Mouse (Mus musculus) heart, embryonic 13.5 days (tissue): ENCODE measurements around the gene Polg2. TPM values are rescaled to one million over a fixed set of nuclear protein-coding genes. Genes with fewer than 3 reads are reported as not detected.

Experiments
- ATAC-seq: fragments of 200-750 bp; cut with Nextera tagmentation; 2 replicates; pipeline ENCODE4 v1.8.0; 2017; ENCODE audit warnings: moderate TSS enrichment; ENCODE audit not compliant: insufficient number of reproducible peaks, low FRiP score, low TSS enrichment; ENCODE audit errors: extremely low read depth
- H3K27ac ChIP-seq: fragments of 300-500 bp; sonication (generic); replicated peaks from 2 replicates; pipeline ENCODE4 v1.5.1; 2015; ENCODE audit warnings: moderate library complexity, mild to moderate bottlenecking, inconsistent platforms
- H3K27me3 ChIP-seq: fragments of 300-500 bp; sonication (generic); replicated peaks from 2 replicates; pipeline ENCODE4 v1.6.1; 2015; ENCODE audit warnings: mild to moderate bottlenecking, inconsistent platforms
- H3K36me3 ChIP-seq: fragments of 300-500 bp; sonication (generic); 2 replicates; pipeline ENCODE4 v1.6.1; 2015; ENCODE audit warnings: mild to moderate bottlenecking, inconsistent platforms
- H3K4me1 ChIP-seq: fragments of 300-500 bp; sonication (generic); 2 replicates; pipeline ENCODE4 v1.6.1; 2015; ENCODE audit warnings: inconsistent platforms
- H3K4me2 ChIP-seq: fragments of 300-500 bp; sonication (generic); 2 replicates; pipeline ENCODE4 v1.6.1; 2015; ENCODE audit warnings: inconsistent platforms, mild to moderate bottlenecking, moderate library complexity
- H3K4me3 ChIP-seq: fragments of 300-500 bp; sonication (generic); 2 replicates; pipeline ENCODE4 v1.5.1; 2015; ENCODE audit warnings: moderate library complexity, mild to moderate bottlenecking, inconsistent platforms
- H3K9ac ChIP-seq: fragments of 300-500 bp; sonication (generic); 2 replicates; pipeline ENCODE4 v1.6.1; 2015; ENCODE audit warnings: inconsistent platforms, mild to moderate bottlenecking, moderate library complexity
- H3K9me3 ChIP-seq: fragments of 300-500 bp; sonication (generic); 2 replicates; pipeline ENCODE4 v1.6.1; 2016; ENCODE audit warnings: inconsistent platforms
- WGBS: fragments of 180-500 bp; shearing (Covaris S2); methylation state at CpG from one replicate; pipeline ENCODE4 v1.1.7; 2015; ENCODE audit warnings: mixed read lengths; 5-methylcytosine and 5-hydroxymethylcytosine counted together
- polyA plus RNA-seq: library from polyadenylated mRNA; unstranded; fragments of >200 nt; fragmentation: Nextera tagmentation; extraction: Ambion mirVana; gene quantifications from 2 replicates; pipeline ENCODE4 v1.2.1, GENCODE M21; 2015

The Polg2 gene
- polyA plus RNA-seq, 1 experiment from 2014 or later, result 6.1 TPM

DNA sequence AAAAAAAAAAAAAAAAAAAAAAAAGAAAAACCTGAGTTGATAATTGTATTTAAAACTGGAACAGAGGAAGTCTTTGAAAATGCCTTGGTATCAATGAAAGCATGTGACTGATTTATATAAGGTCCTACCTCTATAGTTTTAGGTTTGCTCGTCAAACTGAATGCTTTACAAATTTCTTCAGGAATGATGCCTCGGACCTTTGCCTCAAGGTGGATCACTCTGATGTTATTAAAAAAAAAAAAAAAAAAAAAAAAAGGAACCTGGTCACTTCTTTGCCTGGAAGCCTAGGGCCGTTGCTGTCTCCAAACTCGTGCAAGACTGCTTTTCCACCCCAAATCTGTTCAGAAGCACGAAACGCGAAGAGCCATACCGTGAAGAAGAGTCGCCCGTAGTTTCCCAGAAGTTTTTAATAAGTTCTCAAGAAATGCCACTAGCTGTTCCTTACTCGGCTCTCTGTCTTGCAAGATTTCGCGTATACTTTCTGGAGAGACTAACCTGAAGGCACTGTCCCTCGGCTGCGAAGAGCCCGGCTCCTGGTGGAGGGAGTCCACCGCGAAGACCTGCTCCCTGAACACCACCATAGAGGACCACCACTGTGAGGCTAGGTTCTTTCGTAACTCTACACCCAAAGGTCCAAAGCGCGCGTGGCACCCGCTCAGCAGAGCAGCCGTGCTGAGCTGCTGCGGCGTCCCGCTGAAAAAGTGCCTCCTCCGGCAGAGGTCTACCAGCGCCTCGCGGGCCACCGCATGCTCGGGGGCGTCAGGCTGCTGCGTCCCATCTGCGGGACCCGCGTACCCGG lies 549 bp downstream of the Polg2 start:
- Histone ChIP-seq H3K27ac (peak overlapping the region; percentile 98), H3K36me3 (peaks cover 71% of the 10 kb centered on the region), H3K4me3 (peak overlapping the region; percentile 90), H3K4me2 (peak overlapping the region; percentile 89), H3K4me1 (peaks cover 31% of the 10 kb centered on the region), H3K27me3 (no peaks in the 10 kb centered on the region), H3K9me3 (no peaks in the 10 kb centered on the region), H3K9ac (peak overlapping the region; percentile 94)
- no peak for ATAC-seq
- WGBS, result 2% methylated on average over 39 of the region's 39 CpGs

DNA sequence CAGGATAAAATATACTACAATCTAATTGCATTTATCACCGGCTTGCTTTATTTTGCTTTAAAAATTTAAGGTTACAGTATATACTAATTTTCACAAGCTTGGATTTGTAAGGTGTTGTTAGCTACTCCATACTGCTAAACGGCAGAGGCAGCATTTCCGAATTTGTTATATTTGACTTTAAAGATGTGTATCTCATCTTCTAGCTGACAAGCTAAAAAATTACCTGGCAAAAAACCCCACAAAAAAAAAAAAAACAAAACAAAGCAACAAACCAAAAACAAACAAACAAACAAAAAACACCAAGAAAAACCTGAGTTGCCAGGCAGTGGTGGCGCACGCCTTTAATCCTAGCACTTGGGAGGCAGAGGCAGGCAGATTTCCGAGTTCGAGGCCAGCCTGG lies 1.2 kb downstream of the Polg2 start:
- Histone ChIP-seq H3K27ac (no peak overlapping the region), H3K4me1 (peaks cover 25% of the 10 kb centered on the region), H3K9me3 (no peaks in the 10 kb centered on the region), H3K4me2 (peak overlapping the region; percentile 89), H3K9ac (0 out of 2 replicates have a peak overlapping the region, but pooled peaks have one; percentile 94), H3K27me3 (no peaks in the 10 kb centered on the region), H3K4me3 (peak overlapping the region; percentile 90), H3K36me3 (peaks cover 71% of the 10 kb centered on the region)
- ATAC-seq, result no peak
- 85% methylated on average over 7 of the region's 7 CpGs for WGBS

DNA sequence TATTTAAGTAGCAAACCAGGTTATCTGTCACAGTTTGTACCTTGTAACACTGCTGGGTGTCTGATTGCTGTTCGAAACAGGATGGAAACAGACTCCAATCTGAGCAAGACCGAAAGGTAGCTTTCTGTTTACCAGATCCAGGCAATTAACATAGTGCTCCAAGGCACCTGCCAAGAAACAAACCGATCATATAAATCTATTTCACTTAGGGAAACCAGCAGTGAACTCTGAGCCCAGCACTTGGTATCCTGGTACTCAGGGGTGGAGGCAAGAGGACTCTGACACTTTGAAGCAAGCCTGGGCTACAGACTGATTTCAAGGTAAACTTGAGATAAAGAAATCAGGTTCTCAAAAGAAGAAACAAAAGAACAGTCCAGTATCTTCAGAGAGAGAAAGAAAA lies 1.9 kb downstream of the Polg2 start:
- Histone ChIP-seq H3K27ac (no peak overlapping the region), H3K9me3 (no peaks in the 10 kb centered on the region), H3K4me2 (peak overlapping the region; percentile 89), H3K27me3 (no peaks in the 10 kb centered on the region), H3K4me3 (peak overlapping the region; percentile 90; the same call in 1 of the 2 replicates), H3K36me3 (peaks cover 71% of the 10 kb centered on the region), H3K9ac (peak overlapping the region; percentile 5; the same call in 1 of the 2 replicates), H3K4me1 (peaks cover 21% of the 10 kb centered on the region)
- ATAC-seq, result no peak
- WGBS, result 92% methylated on average over 3 of the region's 3 CpGs

DNA sequence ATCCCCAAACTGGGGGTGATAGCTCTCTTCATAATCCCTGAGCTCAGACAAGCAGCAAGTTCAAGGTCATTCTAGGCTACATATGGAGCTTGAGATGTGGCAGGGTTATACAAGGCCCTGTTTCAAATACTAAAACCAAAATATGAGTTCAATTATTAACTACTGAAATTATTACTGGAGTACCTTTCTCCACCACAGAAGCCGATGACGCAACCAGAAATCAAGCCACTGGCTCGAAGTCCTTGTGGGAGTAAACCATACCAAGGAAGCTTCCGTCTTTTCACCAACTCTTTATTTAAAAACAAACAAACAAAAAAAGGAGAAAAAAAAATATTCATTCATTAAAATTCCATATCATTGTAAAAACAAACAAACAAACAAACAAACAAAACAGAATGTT lies 2.4 kb downstream of the Polg2 start:
- Histone ChIP-seq H3K27ac (no peak overlapping the region), H3K36me3 (peaks cover 71% of the 10 kb centered on the region), H3K9ac (no peak overlapping the region), H3K4me1 (peaks cover 21% of the 10 kb centered on the region), H3K4me2 (no peak overlapping the region), H3K4me3 (no peak overlapping the region), H3K27me3 (no peaks in the 10 kb centered on the region), H3K9me3 (no peaks in the 10 kb centered on the region)
- ATAC-seq, result no peak
- 91% methylated on average over 4 of the region's 4 CpGs for WGBS

- no peak for ATAC-seq
- no peak overlapping the region for H3K4me2 ChIP-seq
- no peak overlapping the region for H3K27ac ChIP-seq
- WGBS, result 91% methylated on average over 9 of the region's 9 CpGs
- no peak overlapping the region for H3K9ac ChIP-seq
- peaks cover 8% of the 10 kb centered on the region for H3K4me1 ChIP-seq
- H3K4me3 ChIP-seq, result no peak overlapping the region
- H3K9me3 ChIP-seq, result peaks cover 4% of the 10 kb centered on the region; the same call in 1 of the 2 replicates
- no peaks in the 10 kb centered on the region for H3K27me3 ChIP-seq
- peaks cover 87% of the 10 kb centered on the region for H3K36me3 ChIP-seq
Measured at GRCm38 (mm10) chr11:106773061-106773460, 6.3 kb downstream of the Polg2 start.

DNA sequence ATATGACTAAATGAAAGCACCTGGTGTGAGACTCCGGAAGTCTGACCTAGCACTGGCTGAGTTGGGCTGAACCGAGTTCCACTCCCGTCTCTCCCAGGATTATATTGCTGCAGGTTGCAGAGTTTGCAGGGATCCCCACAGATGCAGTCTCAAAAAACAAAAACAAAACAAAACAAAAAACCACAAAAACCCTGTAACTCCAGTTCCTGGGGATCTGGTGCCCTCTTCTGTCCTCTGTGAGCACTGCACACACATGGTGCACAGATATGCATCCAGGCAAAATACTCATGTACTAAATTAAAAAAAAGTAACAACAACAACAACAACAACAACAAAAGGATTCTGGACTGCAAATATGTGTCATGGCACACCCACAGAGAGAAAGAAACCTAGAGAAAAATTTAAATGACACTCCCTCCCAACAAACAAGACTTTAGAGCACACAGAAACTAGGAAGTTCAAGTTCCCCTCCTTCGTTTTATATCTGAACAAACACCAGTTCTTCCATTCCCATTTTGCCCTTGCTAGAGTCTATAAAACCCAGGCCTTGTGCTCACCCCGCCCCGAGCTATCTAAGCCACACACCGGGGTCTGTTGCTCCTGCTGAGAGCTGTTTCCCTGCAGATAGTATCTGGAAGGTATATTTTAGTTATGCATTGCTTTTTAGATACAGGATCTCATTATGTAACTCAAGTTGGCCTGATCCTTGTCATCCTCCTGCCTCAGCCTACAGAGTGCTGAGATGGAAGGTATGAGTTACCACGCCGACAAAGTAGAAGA lies 9.0 kb downstream of the Polg2 start:
- Histone ChIP-seq H3K36me3 (peaks cover 97% of the 10 kb centered on the region), H3K27me3 (no peaks in the 10 kb centered on the region), H3K4me3 (no peak overlapping the region), H3K9ac (no peak overlapping the region), H3K9me3 (peaks cover 10% of the 10 kb centered on the region; the same call in 1 of the 2 replicates), H3K4me2 (no peak overlapping the region), H3K4me1 (no peaks in the 10 kb centered on the region), H3K27ac (no peak overlapping the region)
- no peak for ATAC-seq
- 91% methylated on average over 9 of the region's 9 CpGs for WGBS

DNA sequence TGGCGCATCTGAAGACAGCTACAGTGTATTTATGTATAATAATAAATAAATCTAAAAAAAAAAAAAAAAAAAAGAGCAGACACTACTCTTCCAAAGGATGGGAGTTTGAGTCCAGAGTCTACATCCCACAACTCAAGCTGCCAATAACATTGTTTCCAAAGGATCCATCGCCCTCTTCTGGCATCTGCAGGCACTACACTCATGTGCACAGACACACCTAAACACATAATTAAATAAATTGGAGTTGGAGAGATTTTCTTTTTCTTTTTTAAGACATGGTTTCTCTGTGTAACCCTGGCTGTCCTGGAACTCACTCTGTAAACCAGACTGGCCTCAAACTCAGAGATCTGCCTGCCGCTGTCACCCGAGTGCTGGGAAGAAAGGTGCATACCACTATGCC lies 11.8 kb downstream of the Polg2 start:
- peaks cover 10% of the 10 kb centered on the region; the same call in 1 of the 2 replicates for H3K9me3 ChIP-seq
- H3K36me3 ChIP-seq, result peaks cover 75% of the 10 kb centered on the region
- no peaks in the 10 kb centered on the region for H3K27me3 ChIP-seq
- no peak overlapping the region for H3K4me2 ChIP-seq
- 91% methylated on average over 4 of the region's 4 CpGs for WGBS
- H3K27ac ChIP-seq, result no peak overlapping the region
- ATAC-seq, result no peak
- peaks cover 16% of the 10 kb centered on the region for H3K4me1 ChIP-seq
- H3K9ac ChIP-seq, result no peak overlapping the region
- H3K4me3 ChIP-seq, result no peak overlapping the region

DNA sequence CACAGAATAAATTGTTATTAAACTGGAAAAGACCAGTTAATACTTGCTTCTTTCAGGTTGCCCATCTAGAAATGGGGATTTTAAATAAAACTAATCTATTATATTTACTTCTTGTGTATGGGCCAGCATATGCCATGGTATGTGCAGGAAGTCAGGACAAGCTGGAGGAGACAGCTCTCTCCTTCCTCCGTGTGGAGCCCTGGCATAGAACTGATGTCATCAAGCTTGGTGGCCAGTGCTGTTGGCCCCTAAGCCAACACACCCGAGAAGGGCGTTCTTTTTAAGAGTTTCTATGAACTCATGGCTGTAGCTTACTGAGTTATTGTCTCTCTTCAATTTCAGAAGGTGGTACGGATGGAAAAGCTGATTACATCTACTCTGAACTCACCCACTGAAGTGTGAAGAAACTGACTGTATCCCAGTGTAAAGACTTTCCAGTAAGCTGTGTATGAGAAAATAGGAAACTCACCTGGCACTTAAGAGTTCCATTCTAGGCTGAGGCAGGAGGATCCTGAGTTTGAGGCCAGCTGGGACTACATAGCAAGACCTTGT lies 12.7 kb downstream of the Polg2 start:
- peaks cover 24% of the 10 kb centered on the region for H3K4me1 ChIP-seq
- peaks cover 10% of the 10 kb centered on the region; the same call in 1 of the 2 replicates for H3K9me3 ChIP-seq
- no peak overlapping the region for H3K27ac ChIP-seq
- no peak overlapping the region for H3K4me2 ChIP-seq
- peaks cover 67% of the 10 kb centered on the region for H3K36me3 ChIP-seq
- no peak overlapping the region for H3K9ac ChIP-seq
- ATAC-seq, result no peak
- WGBS, result 85% methylated on average over 4 of the region's 4 CpGs
- H3K27me3 ChIP-seq, result no peaks in the 10 kb centered on the region
- no peak overlapping the region for H3K4me3 ChIP-seq

- H3K4me3 ChIP-seq, result no peak overlapping the region
- H3K9me3 ChIP-seq, result peaks cover 4% of the 10 kb centered on the region; the same call in 1 of the 2 replicates
- peak overlapping the region; percentile 91 for H3K27ac ChIP-seq
- H3K27me3 ChIP-seq, result no peaks in the 10 kb centered on the region
- 52% methylated on average over 9 of the region's 9 CpGs for WGBS
- H3K4me1 ChIP-seq, result peaks cover 36% of the 10 kb centered on the region
- peak; percentile 9; the same call in 1 of the 2 replicates for ATAC-seq
- peak overlapping the region; percentile 52 for H3K9ac ChIP-seq
- H3K36me3 ChIP-seq, result peaks cover 29% of the 10 kb centered on the region
- H3K4me2 ChIP-seq, result no peak overlapping the region
Measured at GRCm38 (mm10) chr11:106762800-106763185, 16.5 kb downstream of the Polg2 start.

DNA sequence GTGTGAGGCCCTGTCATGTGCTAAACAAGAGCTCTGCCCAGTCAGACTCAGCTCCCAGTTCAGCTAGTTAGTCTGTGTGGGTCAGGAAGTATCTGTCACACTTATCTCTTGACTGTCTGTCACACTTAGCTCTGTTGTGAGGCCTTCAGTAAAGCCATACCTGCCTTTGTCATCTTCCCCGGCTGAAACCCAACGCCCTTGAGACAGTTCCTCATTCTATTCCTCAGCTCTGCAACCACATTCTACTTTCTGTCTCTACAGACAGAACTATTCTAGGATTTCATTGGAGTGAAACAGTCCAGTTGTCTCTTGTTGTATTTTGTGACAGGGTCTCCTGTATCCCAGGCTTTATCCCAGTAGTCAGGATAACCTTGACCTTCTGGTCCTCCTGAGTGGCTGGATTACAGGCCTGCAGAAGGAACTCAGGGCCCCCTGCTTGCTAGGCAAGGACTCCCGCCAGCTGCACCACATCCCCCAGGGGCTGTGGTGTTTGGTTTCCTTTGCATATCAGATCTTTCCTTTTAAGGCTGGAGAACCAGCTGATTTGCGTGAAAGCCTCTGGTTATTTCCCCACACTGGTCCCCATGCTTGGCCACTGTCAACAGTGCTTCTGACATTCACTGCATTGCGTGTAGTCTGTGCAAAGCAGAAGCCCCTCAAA lies 17.1 kb downstream of the Polg2 start:
- no peaks in the 10 kb centered on the region for H3K27me3 ChIP-seq
- peak overlapping the region; percentile 60 for H3K9ac ChIP-seq
- peaks cover 24% of the 10 kb centered on the region for H3K36me3 ChIP-seq
- H3K4me3 ChIP-seq, result no peak overlapping the region
- WGBS, result 3% methylated on average over 5 of the region's 5 CpGs
- H3K27ac ChIP-seq, result peak overlapping the region; percentile 91
- H3K4me1 ChIP-seq, result peaks cover 40% of the 10 kb centered on the region
- no peak overlapping the region for H3K4me2 ChIP-seq
- peak; percentile 25; the same call in 1 of the 2 replicates for ATAC-seq
- H3K9me3 ChIP-seq, result no peaks in the 10 kb centered on the region

DNA sequence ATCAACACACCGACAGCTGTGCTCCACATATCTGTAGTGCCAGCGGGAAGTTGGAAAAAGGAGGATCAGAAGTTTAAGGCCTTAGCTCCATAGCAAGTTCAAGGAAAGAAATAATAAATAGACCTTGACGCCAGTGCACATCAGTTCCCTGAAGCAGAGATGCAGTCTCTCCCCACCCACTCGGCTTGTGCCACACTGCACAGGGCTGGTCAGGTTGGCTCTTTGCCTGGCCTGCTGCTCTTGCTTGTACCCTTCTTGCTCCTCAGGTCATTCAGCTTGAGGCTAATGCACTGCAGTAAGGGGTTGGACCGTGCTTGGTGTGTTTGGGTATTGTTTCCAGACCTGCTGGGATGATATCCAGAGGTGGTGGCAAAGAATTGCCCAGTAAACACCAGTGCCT lies 18.8 kb downstream of the Polg2 start:
- Histone ChIP-seq H3K4me1 (peaks cover 40% of the 10 kb centered on the region), H3K27ac (no peak overlapping the region), H3K27me3 (no peaks in the 10 kb centered on the region), H3K9me3 (no peaks in the 10 kb centered on the region), H3K36me3 (peaks cover 7% of the 10 kb centered on the region), H3K4me2 (no peak overlapping the region), H3K9ac (no peak overlapping the region), H3K4me3 (no peak overlapping the region)
- 91% methylated on average over 5 of the region's 5 CpGs for WGBS
- ATAC-seq, result no peak
